Mouse (Mus musculus) lung, postnatal 0 days (tissue): ENCODE measurements around the gene Gm20388.

Source experiments
- CTCF ChIP-seq: IDR thresholded peaks from 2 replicates; pipeline ENCODE4 v1.5.1; 2016; ENCODE audit warnings: antibody characterized with exemption, mild to moderate bottlenecking
- EP300 ChIP-seq: IDR thresholded peaks from 2 replicates; pipeline ENCODE4 v1.6.1; 2016; ENCODE audit warnings: antibody characterized with exemption, mild to moderate bottlenecking, control low read depth

GRCm38 (mm10) chr8:120049949-120050348 is 139.3 kb downstream of the Gm20388 start:
- TF ChIP-seq CTCF (no peak), EP300 (no peak)
